Mouse (Mus musculus): ENCODE measurements around the gene Lmo2.
A peak's percentile ranks its signal among the peaks of the same experiment; 100 is the strongest.

- TF ChIP-seq HCFC1 (IDR thresholded peaks at IDR 0.05; ENCODE audit: low read depth, low read length) (no peak), CTCF (conservative IDR thresholded peaks at IDR 0.05 in 1 of 2, IDR thresholded peaks at IDR 0.05 in 1 of 2; ENCODE audit: low read depth in 2 of 2, low read length in 2 of 2) (peak in 1 of 2 experiments; percentile 9; a peak in 1 of 4 replicates)
Measured at GRCm38 (mm10) chr2:103916069-103916468, 41.7 kb upstream of the Lmo2 start.
